Mouse (Mus musculus): ENCODE results near the gene Cited2.

Cited2 gene

GRCm38 (mm10) chr10:17723871-17724741 lies 1.1 kb downstream of the Cited2 start:
- DNase-seq (ENCODE audit: low spot score in 2 of 2), result peak; percentile 71 to 86

- no peak for DNase-seq (ENCODE audit: low spot score in 2 of 2)
These were observed 2.1 kb downstream of the Cited2 start for GRCm38 (mm10) chr10:17725037-17725584.

- no peak for DNase-seq (ENCODE audit: low spot score in 2 of 2)
These were observed 2.8 kb downstream of the Cited2 start for GRCm38 (mm10) chr10:17725644-17726372.

- no peak for DNase-seq (ENCODE audit: low spot score in 2 of 2)
These were observed 3.3 kb downstream of the Cited2 start for GRCm38 (mm10) chr10:17726373-17726720.

- no peak for DNase-seq (ENCODE audit: low spot score in 2 of 2)
These were observed 4.3 kb downstream of the Cited2 start for GRCm38 (mm10) chr10:17727161-17727925.

GRCm38 (mm10) chr10:17727926-17728279 lies 4.9 kb downstream of the Cited2 start:
- DNase-seq (ENCODE audit: low spot score in 2 of 2), result no peak

GRCm38 (mm10) chr10:17728711-17729110 lies 5.7 kb downstream of the Cited2 start:
- DNase-seq (ENCODE audit: low spot score in 2 of 2), result no peak

- DNase-seq (ENCODE audit: low spot score in 2 of 2), result no peak
These were observed 6.5 kb downstream of the Cited2 start for GRCm38 (mm10) chr10:17729476-17729875.

- peak; percentile 59 to 84 for DNase-seq (ENCODE audit: low spot score in 2 of 2)
These were observed 10.0 kb downstream of the Cited2 start for GRCm38 (mm10) chr10:17733057-17733456.

GRCm38 (mm10) chr10:17742581-17742980 lies 19.6 kb downstream of the Cited2 start:
- no peak for DNase-seq (ENCODE audit: low spot score in 2 of 2)

- DNase-seq (ENCODE audit: low spot score in 2 of 2), result no peak
These were observed 29.5 kb downstream of the Cited2 start for GRCm38 (mm10) chr10:17752478-17752877.

- DNase-seq (ENCODE audit: low spot score in 2 of 2), result no peak
These were observed 36.8 kb downstream of the Cited2 start for GRCm38 (mm10) chr10:17759772-17760171.

- DNase-seq (ENCODE audit: low spot score in 2 of 2), result no peak
These were observed 38.0 kb downstream of the Cited2 start for GRCm38 (mm10) chr10:17760750-17761613.

GRCm38 (mm10) chr10:17761652-17762051 lies 38.6 kb downstream of the Cited2 start:
- no peak for DNase-seq (ENCODE audit: low spot score in 2 of 2)

- DNase-seq (ENCODE audit: low spot score in 2 of 2), result no peak
These were observed 39.9 kb downstream of the Cited2 start for GRCm38 (mm10) chr10:17762946-17763345.

- no peak for DNase-seq (ENCODE audit: low spot score in 2 of 2)
These were observed 46.8 kb downstream of the Cited2 start for GRCm38 (mm10) chr10:17769856-17770255.

- peak; percentile 13 to 27 for DNase-seq (ENCODE audit: low spot score in 2 of 2)
These were observed 49.3 kb downstream of the Cited2 start for GRCm38 (mm10) chr10:17772364-17772763.

GRCm38 (mm10) chr10:17774366-17774765 lies 51.3 kb downstream of the Cited2 start:
- no peak for DNase-seq (ENCODE audit: low spot score in 2 of 2)

GRCm38 (mm10) chr10:17775079-17775478 lies 52.1 kb downstream of the Cited2 start:
- no peak for DNase-seq (ENCODE audit: low spot score in 2 of 2)

All from spleen, postnatal 10 days (tissue).